ENCODE assay signal across 9 mouse cellular contexts in genomic region chr11:4750263-4750662, GRCm38 (mm10). TPM values are rescaled to one million over a fixed set of nuclear protein-coding genes. Genes with fewer than 3 reads are reported as not detected.
DNase-seq lines count a peak whose midpoint lies in the region; ATAC-seq and TF ChIP-seq lines count a peak whose summit lies in the region.
"Had no signal": no experiment of that assay in that cellular context is flagged by ENCODE, and none has a peak within 500 bp of the region (broad histone marks: within the 10 kb centered on the region; RNA-seq: fewer than 3 reads in every experiment).

No protein-coding gene starts in this region.

- no peak for TF ChIP-seq POLR2A in kidney, adult 2 months (IDR thresholded peaks at IDR 0.05; ENCODE audit: low read depth, low read length)

- H3K9ac ChIP-seq in midbrain, embryonic 16.5 days (ENCODE audit: low read depth, low read length) = no peak overlapping the region

- H3K4me3 ChIP-seq in midbrain, embryonic 10.5 days = no peak overlapping the region
- H3K4me3 ChIP-seq in midbrain, embryonic 16.5 days (ENCODE audit: low read depth, low read length) = no peak overlapping the region
- H3K4me3 ChIP-seq in kidney, adult 2 months (ENCODE audit: insufficient read depth, low read depth, low read length) = no peak overlapping the region
- H3K4me3 ChIP-seq: megakaryocyte, embryonic 14.5 days had no signal

- H3K4me1 ChIP-seq in midbrain, embryonic 10.5 days = peaks cover 31% of the 10 kb centered on the region
- peaks cover 18% of the 10 kb centered on the region for H3K4me1 ChIP-seq in midbrain, embryonic 16.5 days (ENCODE audit: control insufficient read depth, insufficient read depth, low read length)
- no peaks in the 10 kb centered on the region for H3K4me1 ChIP-seq in kidney, adult 2 months (ENCODE audit: control insufficient read depth, insufficient read depth, low read length)

- no peak overlapping the region for H3K27ac ChIP-seq in midbrain, embryonic 10.5 days (replicated peaks)
- no peak overlapping the region for H3K27ac ChIP-seq in midbrain, embryonic 16.5 days (ENCODE audit: low read length)
- H3K27ac ChIP-seq in kidney, adult 2 months (ENCODE audit: insufficient read depth, low read depth, low read length) = no peak overlapping the region

- intact Hi-C loops in left cerebral cortex, postnatal 36 days (cut with DNase I) = no loop called here

- WGBS in midbrain, embryonic 10.5 days = 6% methylated on average over 9 of the region's 9 CpGs
- 20% methylated on average over 9 of the region's 9 CpGs for WGBS in midbrain, embryonic 16.5 days
- 5% methylated on average over 9 of the region's 9 CpGs for WGBS in kidney, adult 2 months

- no peak for ATAC-seq in midbrain, embryonic 16.5 days

- no peaks in the 10 kb centered on the region for H3K36me3 ChIP-seq in midbrain, embryonic 10.5 days
- H3K36me3 ChIP-seq in midbrain, embryonic 16.5 days (ENCODE audit: control insufficient read depth, insufficient read depth, low read length) = no peaks in the 10 kb centered on the region
- H3K36me3 ChIP-seq in kidney, adult 2 months (ENCODE audit: control insufficient read depth, insufficient read depth, low read length) = no peaks in the 10 kb centered on the region

- H3K27me3 ChIP-seq in midbrain, embryonic 10.5 days (ENCODE audit: low read depth, poor library complexity, severe bottlenecking) = peaks cover 60% of the 10 kb centered on the region
- H3K27me3 ChIP-seq in midbrain, embryonic 16.5 days (ENCODE audit: control insufficient read depth, insufficient read depth, low read depth, low read length) = peaks cover 35% of the 10 kb centered on the region
- H3K27me3 ChIP-seq in kidney, adult 2 months (replicated peaks; ENCODE audit: control insufficient read depth, insufficient read depth, low read length) = peaks cover 6% of the 10 kb centered on the region

- H3K4me2 ChIP-seq in midbrain, embryonic 16.5 days (ENCODE audit: low read length) = no peak overlapping the region

- DNase-seq in midbrain, embryonic 10.5 days (ENCODE audit: low spot score) = peak; percentile 60
- peak; percentile 89 for DNase-seq in embryo, embryonic 10 days (ENCODE audit: low spot score)
- peak; percentile 68 for DNase-seq in kidney, adult 2 months
- DNase-seq in lung, postnatal 4 days = peak; percentile 79 to 81
- DNase-seq in urinary bladder, postnatal 36 days (ENCODE audit: low spot score in 2 of 2) = peak; percentile 51 to 63
- DNase-seq in left cerebral cortex, postnatal 36 days (ENCODE audit: low spot score in 2 of 2) = no peak
- DNase-seq in layer of hippocampus, adult 18-20 months (ENCODE audit: low spot score in 2 of 2) = no peak

- TF ChIP-seq CTCF in kidney, adult 2 months (conservative IDR thresholded peaks at IDR 0.05; ENCODE audit: insufficient read depth, insufficient read length, low read depth, low read length) = no peak

- H3K9me3 ChIP-seq in midbrain, embryonic 10.5 days (replicated peaks) = 0 out of 2 replicates have a peak, but pooled peaks cover 5% of the 10 kb centered on the region
- H3K9me3 ChIP-seq in midbrain, embryonic 16.5 days (replicated peaks; ENCODE audit: control insufficient read depth, low read length, poor library complexity, severe bottlenecking) = no peaks in the 10 kb centered on the region

RNA-seq across cellular contexts. Expression of gene Cabp7, which starts 3.7 kb away (rescaled TPM):
- polyA plus RNA-seq in midbrain, embryonic 10.5 days (2016; fragmentation: Nextera tagmentation; extraction: Ambion mirVana) = 0.11 and 0.22 TPM in 2 replicates
- polyA plus RNA-seq in midbrain, embryonic 16.5 days (2015; fragmentation: Nextera tagmentation; extraction: Ambion mirVana) = 1.1 and 1.2 TPM in 2 replicates
- polyA plus RNA-seq in kidney, adult 2 months (2012; rRNA removed) = not detected in 2 replicates
- 10 to 100 TPM; 16.4 to 22.0 TPM for total RNA-seq in left cerebral cortex, postnatal 36 days (2021)
- 100 to 1,000 TPM; 320 to 358 TPM for total RNA-seq in layer of hippocampus, adult 18-20 months (2021)

RNA-seq across cellular contexts. Expression of gene Zmat5, which starts 45.8 kb away (rescaled TPM):
- 83.9 and 86.7 TPM in 2 replicates for polyA plus RNA-seq in midbrain, embryonic 10.5 days (2016; fragmentation: Nextera tagmentation; extraction: Ambion mirVana)
- 49.4 and 51.3 TPM in 2 replicates for polyA plus RNA-seq in midbrain, embryonic 16.5 days (2015; fragmentation: Nextera tagmentation; extraction: Ambion mirVana)
- polyA plus RNA-seq in kidney, adult 2 months (2012; rRNA removed) = 62.6 and 65.1 TPM in 2 replicates
- 10 to 100 TPM; 31.8 to 32.9 TPM for total RNA-seq in left cerebral cortex, postnatal 36 days (2021)
- total RNA-seq in layer of hippocampus, adult 18-20 months (2021) = 10 to 100 TPM; 32.4 to 34.4 TPM

RNA-seq across cellular contexts. Expression of gene Uqcr10, which starts 46.1 kb away (rescaled TPM):
- polyA plus RNA-seq in midbrain, embryonic 10.5 days (2016; fragmentation: Nextera tagmentation; extraction: Ambion mirVana) = 639 and 680 TPM in 2 replicates
- polyA plus RNA-seq in midbrain, embryonic 16.5 days (2015; fragmentation: Nextera tagmentation; extraction: Ambion mirVana) = 525 and 569 TPM in 2 replicates
- 2,120 and 2,704 TPM in 2 replicates for polyA plus RNA-seq in kidney, adult 2 months (2012; rRNA removed)
- 100 to 1,000 TPM; 360 to 388 TPM for total RNA-seq in left cerebral cortex, postnatal 36 days (2021)
- total RNA-seq in layer of hippocampus, adult 18-20 months (2021) = 100 to 1,000 TPM; 372 to 389 TPM

Comparison
In these comparisons a context has a peak if more than half of its experiments do, and no peak if none do; other contexts are left out.
1. DNase-seq: peak in midbrain, embryonic 10.5 days (single experiment), embryo, embryonic 10 days (single experiment), kidney, adult 2 months (single experiment), lung, postnatal 4 days (2 of 2) and urinary bladder, postnatal 36 days (2 of 2); none in left cerebral cortex, postnatal 36 days (0 of 2) and layer of hippocampus, adult 18-20 months (0 of 2).